Mouse (Mus musculus): Measurements from ENCODE around the gene Pcnp. TPM values are rescaled to one million over a fixed set of nuclear protein-coding genes. Genes with fewer than 3 reads are reported as not detected.

The Pcnp gene
- polyA plus RNA-seq, 1 experiment from 2014 or later = 151 TPM

DNA sequence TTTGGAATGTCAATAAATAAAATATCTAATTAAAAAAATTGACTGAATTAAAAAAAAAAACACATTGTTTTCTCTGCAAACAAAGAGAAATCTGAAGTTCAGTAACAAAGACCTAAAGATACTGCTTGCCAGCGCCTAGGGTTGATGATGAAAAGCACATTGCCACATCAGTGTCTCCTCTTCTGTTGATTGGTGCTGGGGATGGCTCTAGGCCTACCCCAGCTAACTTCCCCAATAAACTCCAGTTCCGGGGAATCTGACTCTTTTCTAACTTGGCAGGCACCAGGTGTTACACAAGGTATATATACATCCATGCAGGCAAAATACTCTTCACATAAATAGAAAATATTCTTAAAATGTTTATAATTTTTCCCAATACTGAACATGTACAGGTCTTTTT, 35.3 kb downstream of the Pcnp start:
- H3K27me3 ChIP-seq (ENCODE audit: control insufficient read depth, insufficient read depth, low read length) = no peaks in the 10 kb centered on the region
- WGBS = 88% methylated on average over 2 of the region's 2 CpGs
- no peak for ATAC-seq (ENCODE audit: insufficient number of reproducible peaks, insufficient read depth, low FRiP score, low read depth)
- H3K4me3 ChIP-seq (ENCODE audit: control insufficient read depth in 1 of 2, insufficient read depth in 1 of 2, low read depth in 1 of 2, low read length in 2 of 2) = no peak overlapping the region
- H3K36me3 ChIP-seq (ENCODE audit: control insufficient read depth, insufficient read depth, low read length) = peaks cover 68% of the 10 kb centered on the region
- no peak overlapping the region for H3K4me2 ChIP-seq (ENCODE audit: low read length)
- no peaks in the 10 kb centered on the region for H3K9me3 ChIP-seq (ENCODE audit: control insufficient read depth, low read length)
- no peak overlapping the region for H3K27ac ChIP-seq (replicated peaks in 1 of 2; ENCODE audit: control insufficient read depth in 1 of 2, insufficient read depth in 1 of 2, low read depth in 2 of 2, low read length in 2 of 2)
- no peaks in the 10 kb centered on the region for H3K4me1 ChIP-seq (ENCODE audit: control insufficient read depth in 2 of 2, insufficient read depth in 2 of 2, low read length in 2 of 2)
- H3K9ac ChIP-seq (ENCODE audit: low read length) = no peak overlapping the region

DNA sequence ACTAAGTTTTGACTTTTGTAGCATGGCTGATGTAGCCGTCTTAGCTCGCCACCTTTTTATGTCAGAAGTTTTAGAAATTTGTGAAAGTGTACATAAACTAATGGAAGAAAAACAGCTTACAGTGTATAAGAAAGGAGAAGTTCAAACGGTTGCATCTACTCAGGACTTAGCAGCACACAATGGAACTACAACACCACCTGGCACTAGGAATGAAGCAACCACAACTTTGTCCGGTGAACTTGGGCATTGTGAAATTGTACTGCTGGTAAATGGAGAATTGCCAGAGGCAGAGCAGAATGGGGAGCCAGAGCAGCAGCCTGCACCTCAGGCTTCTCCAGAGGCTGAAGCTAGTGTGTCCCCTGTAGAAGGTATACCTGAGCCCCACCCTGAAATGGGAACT, 39.2 kb downstream of the Pcnp start:
- Histone ChIP-seq H3K27ac (replicated peaks in 1 of 2; ENCODE audit: control insufficient read depth in 1 of 2, insufficient read depth in 1 of 2, low read depth in 2 of 2, low read length in 2 of 2) (no peak overlapping the region), H3K9ac (ENCODE audit: low read length) (no peak overlapping the region), H3K4me1 (ENCODE audit: control insufficient read depth in 2 of 2, insufficient read depth in 2 of 2, low read length in 2 of 2) (no peaks in the 10 kb centered on the region), H3K4me2 (ENCODE audit: low read length) (no peak overlapping the region), H3K36me3 (ENCODE audit: control insufficient read depth, insufficient read depth, low read length) (peaks cover 52% of the 10 kb centered on the region), H3K9me3 (ENCODE audit: control insufficient read depth, low read length) (no peaks in the 10 kb centered on the region), H3K27me3 (ENCODE audit: control insufficient read depth, insufficient read depth, low read length) (no peaks in the 10 kb centered on the region), H3K4me3 (ENCODE audit: control insufficient read depth in 1 of 2, insufficient read depth in 1 of 2, low read depth in 1 of 2, low read length in 2 of 2) (no peak overlapping the region)
- WGBS = 92% methylated on average over 4 of the region's 4 CpGs
- no peak for ATAC-seq (ENCODE audit: insufficient number of reproducible peaks, insufficient read depth, low FRiP score, low read depth)

DNA sequence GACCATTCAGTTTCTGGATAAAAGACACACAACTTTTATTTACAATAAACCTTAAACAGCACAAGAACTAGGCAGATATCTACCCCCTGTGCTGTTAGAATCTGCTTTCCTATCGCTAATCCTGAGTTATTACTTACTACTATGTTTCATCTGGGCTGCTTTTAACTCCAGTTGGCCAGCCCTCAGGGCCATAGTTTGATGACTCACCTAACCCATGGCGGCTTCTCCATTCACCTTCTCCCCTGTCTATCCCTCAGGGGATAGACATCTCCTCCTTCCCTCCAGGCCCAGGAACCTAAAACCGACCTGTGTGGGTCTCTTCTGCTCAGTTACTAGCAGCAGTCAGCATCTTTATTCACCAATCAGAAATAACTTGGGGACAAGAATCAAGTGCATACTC, 43.5 kb downstream of the Pcnp start:
- no peaks in the 10 kb centered on the region for H3K4me1 ChIP-seq (ENCODE audit: control insufficient read depth in 2 of 2, insufficient read depth in 2 of 2, low read length in 2 of 2)
- no peak for ATAC-seq (ENCODE audit: insufficient number of reproducible peaks, insufficient read depth, low FRiP score, low read depth)
- H3K4me3 ChIP-seq (ENCODE audit: control insufficient read depth in 1 of 2, insufficient read depth in 1 of 2, low read depth in 1 of 2, low read length in 2 of 2) = no peak overlapping the region
- no peak overlapping the region for H3K27ac ChIP-seq (replicated peaks in 1 of 2; ENCODE audit: control insufficient read depth in 1 of 2, insufficient read depth in 1 of 2, low read depth in 2 of 2, low read length in 2 of 2)
- H3K9me3 ChIP-seq (ENCODE audit: control insufficient read depth, low read length) = no peaks in the 10 kb centered on the region
- no peak overlapping the region for H3K4me2 ChIP-seq (ENCODE audit: low read length)
- no peaks in the 10 kb centered on the region for H3K27me3 ChIP-seq (ENCODE audit: control insufficient read depth, insufficient read depth, low read length)
- 88% methylated on average over 3 of the region's 3 CpGs for WGBS
- no peak overlapping the region for H3K9ac ChIP-seq (ENCODE audit: low read length)
- peaks cover 53% of the 10 kb centered on the region for H3K36me3 ChIP-seq (ENCODE audit: control insufficient read depth, insufficient read depth, low read length)

DNA sequence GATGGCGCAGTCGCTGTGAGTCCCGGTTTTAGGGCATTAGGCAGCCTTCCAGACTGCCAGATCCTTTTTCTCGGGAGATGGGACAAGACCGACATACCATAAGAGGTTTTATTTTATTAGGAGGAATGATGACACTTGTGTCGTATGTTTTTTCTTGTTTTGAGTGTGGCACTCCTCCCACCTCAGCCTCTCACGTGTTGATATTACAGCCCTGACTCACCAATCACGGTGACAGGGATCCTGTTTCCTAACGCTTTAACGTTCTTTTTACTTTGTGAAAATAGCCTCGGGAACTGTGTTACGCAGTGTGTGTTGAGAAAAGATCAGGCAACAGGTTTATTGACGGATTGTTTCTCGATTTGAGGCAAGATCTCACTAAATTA, 54.6 kb downstream of the Pcnp start:
- Histone ChIP-seq H3K4me3 (ENCODE audit: control insufficient read depth in 1 of 2, insufficient read depth in 1 of 2, low read depth in 1 of 2, low read length in 2 of 2) (peak overlapping the region; percentile 81 to 96), H3K4me2 (ENCODE audit: low read length) (peak overlapping the region; percentile 73), H3K36me3 (ENCODE audit: control insufficient read depth, insufficient read depth, low read length) (peaks cover 34% of the 10 kb centered on the region), H3K9me3 (ENCODE audit: control insufficient read depth, low read length) (no peaks in the 10 kb centered on the region), H3K4me1 (ENCODE audit: control insufficient read depth in 2 of 2, insufficient read depth in 2 of 2, low read length in 2 of 2) (peaks cover 0 to 16% of the 10 kb centered on the region in 2 experiments; a peak in 2 of 4 replicates), H3K27ac (replicated peaks in 1 of 2; ENCODE audit: control insufficient read depth in 1 of 2, insufficient read depth in 1 of 2, low read depth in 2 of 2, low read length in 2 of 2) (peak overlapping the region; percentile 48 to 89), H3K9ac (ENCODE audit: low read length) (peak overlapping the region; percentile 94), H3K27me3 (ENCODE audit: control insufficient read depth, insufficient read depth, low read length) (no peaks in the 10 kb centered on the region)
- ATAC-seq (ENCODE audit: insufficient number of reproducible peaks, insufficient read depth, low FRiP score, low read depth) = no peak
- WGBS = 8% methylated on average over 14 of the region's 14 CpGs

- Histone ChIP-seq H3K4me2 (ENCODE audit: low read length) (peak overlapping the region; percentile 73), H3K9me3 (ENCODE audit: control insufficient read depth, low read length) (no peaks in the 10 kb centered on the region)
- ATAC-seq (ENCODE audit: insufficient number of reproducible peaks, insufficient read depth, low FRiP score, low read depth) = peak; percentile 90
Observed at GRCm38 (mm10) chr16:55974256-55974902, 55.2 kb downstream of the Pcnp start.

DNA sequence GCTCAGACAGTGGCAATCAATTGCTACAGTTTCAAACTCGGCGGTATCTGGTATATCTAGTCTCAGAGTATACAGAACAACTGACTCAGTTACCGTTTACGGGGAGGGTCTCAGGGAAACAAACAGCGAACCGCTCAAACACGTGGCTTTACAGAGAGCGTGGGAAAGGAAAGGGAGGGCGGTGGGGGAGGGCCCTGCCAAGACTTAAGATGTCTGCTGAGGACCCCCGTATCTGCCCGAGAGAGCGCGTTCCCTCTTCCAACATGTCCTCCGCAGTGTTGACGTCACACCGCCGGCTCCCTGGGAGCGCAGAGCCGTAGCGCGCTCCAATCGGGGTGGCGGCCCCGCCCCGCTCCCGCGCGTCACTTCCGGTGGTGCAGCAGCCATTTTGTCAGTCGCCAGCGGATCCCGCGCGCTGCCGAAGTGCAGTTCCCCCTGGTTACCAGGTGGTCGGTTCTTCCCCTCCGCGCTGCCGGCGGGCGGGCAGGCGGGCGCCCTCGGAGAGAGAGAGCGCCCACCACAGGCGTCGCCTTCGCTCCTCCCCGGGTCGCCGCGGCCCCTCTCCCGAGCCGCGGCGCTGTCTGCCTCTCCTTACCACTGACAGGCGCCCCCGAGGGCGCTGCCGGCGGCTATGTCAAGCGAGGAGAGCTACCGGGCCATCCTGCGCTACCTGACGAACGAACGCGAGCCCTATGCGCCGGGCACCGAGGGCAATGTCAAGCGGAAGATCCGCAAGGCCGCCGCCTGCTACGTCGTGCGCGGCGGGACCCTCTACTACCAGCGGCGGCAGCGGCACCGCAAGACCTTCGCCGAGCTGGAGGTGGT, 55.9 kb downstream of the Pcnp start, which contains the start of gene Zbtb11:
Gene Zbtb11, plus strand, starts transcription at position 453 of the 825 bp plus-strand sequence.
- Histone ChIP-seq H3K4me3 (ENCODE audit: control insufficient read depth in 1 of 2, insufficient read depth in 1 of 2, low read depth in 1 of 2, low read length in 2 of 2) (peak within 1 kb of the TSS; percentile 81 to 96), H3K9me3 (ENCODE audit: control insufficient read depth, low read length) (no peaks in the 10 kb centered on the region), H3K4me2 (ENCODE audit: low read length) (peak within 1 kb of the TSS; percentile 73), H3K36me3 (ENCODE audit: control insufficient read depth, insufficient read depth, low read length) (peaks cover 46% of the 10 kb centered on the region), H3K4me1 (ENCODE audit: control insufficient read depth in 2 of 2, insufficient read depth in 2 of 2, low read length in 2 of 2) (peaks cover 0 to 17% of the 10 kb centered on the region in 2 experiments; a peak in 2 of 4 replicates), H3K27me3 (ENCODE audit: control insufficient read depth, insufficient read depth, low read length) (no peaks in the 10 kb centered on the region), H3K27ac (replicated peaks in 1 of 2; ENCODE audit: control insufficient read depth in 1 of 2, insufficient read depth in 1 of 2, low read depth in 2 of 2, low read length in 2 of 2) (peak within 1 kb of the TSS; percentile 72 to 89), H3K9ac (ENCODE audit: low read length) (peak within 1 kb of the TSS; percentile 94)
- WGBS = under 1% methylated on average over 85 of the region's 86 CpGs
- ATAC-seq (ENCODE audit: insufficient number of reproducible peaks, insufficient read depth, low FRiP score, low read depth) = peak; percentile 96

More at GRCm38 (mm10) chr16:55974256-55974902, 55.2 kb downstream of the Pcnp start:
- Histone ChIP-seq H3K4me3 (ENCODE audit: control insufficient read depth in 1 of 2, insufficient read depth in 1 of 2, low read depth in 1 of 2, low read length in 2 of 2) (peak overlapping the region; percentile 81 to 96), H3K27ac (replicated peaks in 1 of 2; ENCODE audit: control insufficient read depth in 1 of 2, insufficient read depth in 1 of 2, low read depth in 2 of 2, low read length in 2 of 2) (peak overlapping the region; percentile 72 to 89), H3K4me1 (ENCODE audit: control insufficient read depth in 2 of 2, insufficient read depth in 2 of 2, low read length in 2 of 2) (peaks cover 0 to 16% of the 10 kb centered on the region in 2 experiments; a peak in 2 of 4 replicates), H3K27me3 (ENCODE audit: control insufficient read depth, insufficient read depth, low read length) (no peaks in the 10 kb centered on the region), H3K9ac (ENCODE audit: low read length) (peak overlapping the region; percentile 94), H3K36me3 (ENCODE audit: control insufficient read depth, insufficient read depth, low read length) (peaks cover 39% of the 10 kb centered on the region)
- WGBS = under 1% methylated on average over 51 of the region's 55 CpGs

DNA sequence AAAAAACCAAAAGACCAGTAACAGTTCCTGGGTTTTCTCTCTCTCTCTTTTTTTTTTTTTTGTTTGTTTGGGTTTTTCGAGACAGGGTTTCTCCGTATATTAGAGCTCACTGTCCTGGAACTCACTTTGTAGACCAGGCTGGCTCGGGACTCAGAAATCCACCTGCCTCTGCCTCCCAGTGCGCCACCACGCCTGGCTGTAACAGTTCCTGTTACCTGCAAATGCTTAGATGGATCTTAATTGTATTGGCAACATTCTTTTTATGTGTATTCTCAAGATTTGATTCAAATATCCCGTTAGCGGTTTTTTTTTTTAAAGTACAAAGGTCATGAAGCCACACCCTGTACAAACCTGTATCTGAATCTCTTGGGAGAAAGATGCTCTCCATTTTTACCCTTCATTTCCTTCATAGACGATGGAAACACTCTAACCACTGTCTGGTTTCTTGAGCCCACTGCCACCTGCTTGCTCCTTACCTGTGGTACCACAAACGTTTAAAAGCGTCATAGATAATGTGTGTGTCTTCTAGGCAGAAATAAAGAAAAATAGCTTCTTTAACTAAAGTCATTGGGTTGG, 56.8 kb downstream of the Pcnp start:
- WGBS = 51% methylated on average over 10 of the region's 10 CpGs
- Histone ChIP-seq H3K9me3 (ENCODE audit: control insufficient read depth, low read length) (no peaks in the 10 kb centered on the region), H3K4me3 (ENCODE audit: control insufficient read depth in 1 of 2, insufficient read depth in 1 of 2, low read depth in 1 of 2, low read length in 2 of 2) (peak overlapping the region in 1 of 2 experiments; percentile 96; a peak in 3 of 4 replicates), H3K27me3 (ENCODE audit: control insufficient read depth, insufficient read depth, low read length) (no peaks in the 10 kb centered on the region), H3K4me2 (ENCODE audit: low read length) (peak overlapping the region; percentile 70), H3K36me3 (ENCODE audit: control insufficient read depth, insufficient read depth, low read length) (peaks cover 51% of the 10 kb centered on the region), H3K4me1 (ENCODE audit: control insufficient read depth in 2 of 2, insufficient read depth in 2 of 2, low read length in 2 of 2) (peaks cover 0 to 19% of the 10 kb centered on the region in 2 experiments; a peak in 2 of 4 replicates), H3K9ac (ENCODE audit: low read length) (peak overlapping the region; percentile 57), H3K27ac (replicated peaks in 1 of 2; ENCODE audit: control insufficient read depth in 1 of 2, insufficient read depth in 1 of 2, low read depth in 2 of 2, low read length in 2 of 2) (peak overlapping the region; percentile 50 to 56; a peak in 3 of 4 replicates)
- ATAC-seq (ENCODE audit: insufficient number of reproducible peaks, insufficient read depth, low FRiP score, low read depth) = no peak
